Mouse (Mus musculus) C2C12 (cell line): ENCODE data around the gene Trpm2.

Experiments
- CEBPB ChIP-seq: IDR thresholded peaks from one replicate; pipeline ENCODE4 v1.6.1; 2011; ENCODE audit warnings: low read depth, mild to moderate bottlenecking, control low read depth, moderate library complexity
- CTCF ChIP-seq: IDR thresholded peaks from one replicate; pipeline ENCODE4 v1.5.1; 2011; ENCODE audit not compliant: control insufficient read depth, insufficient read depth, insufficient read length
- FOSL1 ChIP-seq: IDR thresholded peaks from one replicate; pipeline ENCODE4 v1.8.0; 2011; ENCODE audit warnings: mild to moderate bottlenecking, low read length; ENCODE audit not compliant: poor library complexity, insufficient read depth, severe bottlenecking
- MAX ChIP-seq: IDR thresholded peaks from one replicate; pipeline ENCODE4 v1.6.1; 2011; ENCODE audit warnings: mild to moderate bottlenecking, control low read depth
- MYOD1 ChIP-seq: IDR thresholded peaks from one replicate; pipeline ENCODE4 v1.6.1; 2011; ENCODE audit warnings: low read depth; ENCODE audit not compliant: control insufficient read depth, insufficient read length
- MYOG ChIP-seq: IDR thresholded peaks from one replicate; pipeline ENCODE4 v1.6.1; 2011; ENCODE audit not compliant: control insufficient read depth, insufficient read length; ENCODE audit errors: extremely low read depth
- USF1 ChIP-seq: IDR thresholded peaks from one replicate; pipeline ENCODE4 v1.6.1; 2011; ENCODE audit warnings: low read depth, mild to moderate bottlenecking, control low read depth, moderate library complexity

DNA sequence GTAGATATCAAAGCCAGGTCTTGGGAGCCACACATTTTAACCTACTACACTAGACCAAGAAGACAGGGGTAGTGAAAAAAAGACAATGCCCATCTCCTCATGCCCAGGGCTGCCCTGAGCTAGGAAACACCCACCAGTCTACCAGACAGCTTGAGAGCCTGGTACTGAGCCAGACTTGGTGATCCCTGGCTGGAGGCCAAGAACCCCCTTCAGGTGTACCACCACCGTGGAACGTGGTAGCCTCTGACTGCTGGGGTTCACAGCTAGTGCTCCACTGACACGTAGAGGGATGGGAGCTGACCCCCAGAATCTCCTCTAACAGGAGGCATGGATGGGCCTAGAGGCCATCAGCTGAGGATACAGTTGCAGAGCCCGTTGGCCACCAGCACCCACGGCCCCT is 29.8 kb upstream of the Trpm2 start:
- TF ChIP-seq CTCF: no peak
- TF ChIP-seq MAX: no peak
- no peak for TF ChIP-seq USF1
- TF ChIP-seq MYOD1: no peak
- TF ChIP-seq MYOG: no peak
- no peak for TF ChIP-seq CEBPB
- TF ChIP-seq FOSL1: no peak
